Mouse (Mus musculus) testis, postnatal 10 days (tissue): Measurements from ENCODE around the gene Dmap1.
A peak's percentile ranks its signal among the peaks of the same experiment; 100 is the strongest.

Experiments
- DNase-seq: peaks from one replicate; pipeline ENCODE4 v3.0.0; 2021; ENCODE audit warnings: low spot score

Dmap1 gene

GRCm38 (mm10) chr4:117681931-117682461, at the start of gene Dmap1:
Gene Dmap1 (minus strand): TSS chr4:117682273.
- DNase-seq, result peak; percentile 87

GRCm38 (mm10) chr4:117724112-117724511, 42.0 kb upstream of the Dmap1 start, which contains the start of gene Gm12845:
Gene Gm12845 (plus strand): TSS chr4:117724412.
- DNase-seq, result no peak

- DNase-seq, result no peak
These were observed 31.4 kb upstream of the Dmap1 start for GRCm38 (mm10) chr4:117713303-117714098.

- no peak for DNase-seq
These were observed 30.2 kb upstream of the Dmap1 start for GRCm38 (mm10) chr4:117712314-117712713.

- DNase-seq, result no peak
These were observed 26.9 kb upstream of the Dmap1 start for GRCm38 (mm10) chr4:117708780-117709550.

- peak; percentile 82 for DNase-seq
These were observed 23.3 kb upstream of the Dmap1 start for GRCm38 (mm10) chr4:117705361-117705760.

- DNase-seq, result no peak
These were observed 4.3 kb upstream of the Dmap1 start for GRCm38 (mm10) chr4:117686354-117686753.

- DNase-seq, result no peak
These were observed 1.1 kb upstream of the Dmap1 start for GRCm38 (mm10) chr4:117683048-117683768.

- no peak for DNase-seq
These were observed 390 bp upstream of the Dmap1 start for GRCm38 (mm10) chr4:117682463-117682862.

- DNase-seq, result no peak
These were observed 1.1 kb downstream of the Dmap1 start for GRCm38 (mm10) chr4:117680963-117681362.

- peak; percentile 90 for DNase-seq
These were observed 5.2 kb downstream of the Dmap1 start for GRCm38 (mm10) chr4:117676903-117677302.

GRCm38 (mm10) chr4:117673901-117674300, 8.2 kb downstream of the Dmap1 start:
- DNase-seq, result no peak

- no peak for DNase-seq
These were observed 10.0 kb downstream of the Dmap1 start for GRCm38 (mm10) chr4:117672042-117672441.

GRCm38 (mm10) chr4:117669874-117670273, 12.2 kb downstream of the Dmap1 start:
- no peak for DNase-seq

- DNase-seq, result no peak
These were observed 16.0 kb downstream of the Dmap1 start for GRCm38 (mm10) chr4:117666054-117666453.

- DNase-seq, result no peak
These were observed 16.5 kb downstream of the Dmap1 start for GRCm38 (mm10) chr4:117665531-117665930.

GRCm38 (mm10) chr4:117664411-117665137, 17.5 kb downstream of the Dmap1 start:
- DNase-seq, result no peak

- DNase-seq, result no peak
These were observed 22.1 kb downstream of the Dmap1 start for GRCm38 (mm10) chr4:117660001-117660400.

- DNase-seq, result peak; percentile 78
These were observed 23.3 kb downstream of the Dmap1 start for GRCm38 (mm10) chr4:117658582-117659444.

GRCm38 (mm10) chr4:117657646-117658045, 24.4 kb downstream of the Dmap1 start:
- DNase-seq, result no peak
